Mouse (Mus musculus): ENCODE results near the gene Dnah12. TPM values are rescaled to one million over a fixed set of nuclear protein-coding genes. Genes with fewer than 3 reads are reported as not detected.
A peak's percentile ranks its signal among the peaks of the same experiment; 100 is the strongest.

The Dnah12 gene
- polyA plus RNA-seq, 1 experiment from 2014 or later = 0.07 TPM

DNA sequence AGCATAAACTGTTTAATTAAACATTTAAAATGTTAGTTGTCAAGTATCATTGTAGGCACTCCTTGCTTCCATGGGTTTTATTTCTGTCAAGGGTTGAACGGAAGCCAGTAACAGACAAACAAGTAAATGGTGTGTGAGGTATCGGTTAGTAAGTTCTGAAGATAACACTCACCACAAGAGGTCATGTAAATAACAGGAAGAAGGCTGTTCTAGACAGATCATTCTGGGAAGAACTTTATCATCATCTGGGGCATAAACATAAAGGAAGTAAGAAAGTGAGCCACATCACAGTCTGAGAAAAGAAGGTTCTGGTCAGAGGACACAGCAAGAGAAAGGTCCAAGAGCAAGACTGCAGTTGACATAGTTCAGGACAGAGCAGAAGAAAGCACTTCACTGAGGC, 132.9 kb downstream of the Dnah12 start:
- Histone ChIP-seq H3K4me2 (ENCODE audit: low read depth, low read length) (no peak overlapping the region), H3K9ac (ENCODE audit: low read depth, low read length) (no peak overlapping the region), H3K9me3 (ENCODE audit: control insufficient read depth, low read length) (no peaks in the 10 kb centered on the region), H3K27me3 (replicated peaks; ENCODE audit: control insufficient read depth, insufficient read depth, low read length) (no peaks in the 10 kb centered on the region), H3K4me1 (ENCODE audit: control insufficient read depth, insufficient read depth, low read length) (no peaks in the 10 kb centered on the region), H3K4me3 (ENCODE audit: low read length) (no peak overlapping the region), H3K36me3 (ENCODE audit: control insufficient read depth, insufficient read depth, low read length) (no peaks in the 10 kb centered on the region), H3K27ac (ENCODE audit: low read length) (no peak overlapping the region)
- no peak for ATAC-seq
- WGBS = 65% methylated on average over 2 of the region's 2 CpGs

DNA sequence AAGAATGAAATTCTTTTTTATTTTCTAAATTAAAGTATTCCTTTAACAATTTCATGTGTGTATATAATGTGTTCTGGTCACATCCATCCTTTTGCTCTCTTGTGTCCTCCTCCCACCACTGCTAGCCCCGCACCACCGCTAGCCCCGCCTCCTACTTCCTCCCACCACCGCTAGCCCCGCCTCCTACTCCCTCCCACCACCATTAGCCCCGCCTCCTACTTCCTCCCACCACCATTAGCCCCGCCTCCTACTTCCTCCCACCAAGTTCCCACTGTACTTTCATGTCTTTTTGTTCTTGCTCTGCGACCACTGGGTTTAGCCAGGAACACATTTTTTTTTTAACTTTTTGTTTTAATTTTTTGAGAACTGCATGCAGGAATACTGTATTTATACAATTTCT, 160.0 kb downstream of the Dnah12 start:
- no peak for ATAC-seq
- H3K27me3 ChIP-seq (replicated peaks; ENCODE audit: control insufficient read depth, insufficient read depth, low read length) = no peaks in the 10 kb centered on the region
- H3K9ac ChIP-seq (ENCODE audit: low read depth, low read length) = no peak overlapping the region
- 79% methylated on average over 8 of the region's 8 CpGs for WGBS
- no peak overlapping the region for H3K4me3 ChIP-seq (ENCODE audit: low read length)
- H3K4me1 ChIP-seq (ENCODE audit: control insufficient read depth, insufficient read depth, low read length) = no peaks in the 10 kb centered on the region
- H3K4me2 ChIP-seq (ENCODE audit: low read depth, low read length) = no peak overlapping the region
- H3K9me3 ChIP-seq (ENCODE audit: control insufficient read depth, low read length) = no peaks in the 10 kb centered on the region
- no peak overlapping the region for H3K27ac ChIP-seq (ENCODE audit: low read length)
- no peaks in the 10 kb centered on the region for H3K36me3 ChIP-seq (ENCODE audit: control insufficient read depth, insufficient read depth, low read length)

DNA sequence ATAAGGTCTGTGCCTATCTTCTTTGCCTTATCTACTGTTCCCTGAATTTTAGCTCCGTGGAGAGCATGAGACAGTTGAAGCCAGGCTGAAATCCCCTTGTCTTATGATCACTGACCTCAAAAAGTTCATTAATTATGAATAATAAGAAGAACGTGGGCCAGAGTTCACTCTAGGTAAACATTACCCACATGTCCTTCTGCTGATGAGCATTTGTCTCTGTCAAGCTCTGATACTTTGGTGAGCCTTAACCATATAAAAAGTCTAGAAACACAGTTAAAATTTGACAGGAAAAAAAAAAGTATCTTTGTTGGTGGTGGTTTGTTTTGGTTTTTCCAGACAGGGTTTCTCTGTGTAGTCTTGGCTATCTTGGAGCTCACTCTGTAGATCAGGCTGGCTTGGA, 161.0 kb downstream of the Dnah12 start:
- 62% methylated on average over 2 of the region's 2 CpGs for WGBS

DNA sequence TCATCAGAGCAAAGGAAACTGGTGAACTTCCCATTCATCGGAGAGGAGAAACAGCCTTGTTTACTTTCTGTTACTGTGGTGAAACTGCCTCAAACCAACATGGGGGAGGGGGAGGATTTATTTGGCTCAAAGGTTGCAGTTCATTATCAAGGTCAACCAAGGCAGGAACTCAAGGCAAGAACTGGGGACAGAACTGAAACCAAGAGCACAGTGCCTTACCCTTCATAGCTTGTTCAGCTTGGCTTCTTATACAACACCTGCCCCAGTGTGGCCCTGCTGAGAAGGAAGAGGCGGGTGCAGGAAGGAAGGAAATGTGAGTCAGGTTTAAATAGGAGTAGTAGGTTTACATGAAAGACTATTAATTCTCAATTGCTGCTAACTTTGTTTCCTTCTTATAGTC, 165.3 kb downstream of the Dnah12 start:
- no peaks in the 10 kb centered on the region for H3K36me3 ChIP-seq (ENCODE audit: control insufficient read depth, insufficient read depth, low read length)
- H3K4me3 ChIP-seq (ENCODE audit: low read length) = no peak overlapping the region
- H3K4me2 ChIP-seq (ENCODE audit: low read depth, low read length) = no peak overlapping the region
- H3K9me3 ChIP-seq (ENCODE audit: control insufficient read depth, low read length) = no peaks in the 10 kb centered on the region
- no peak overlapping the region for H3K27ac ChIP-seq (ENCODE audit: low read length)
- H3K4me1 ChIP-seq (ENCODE audit: control insufficient read depth, insufficient read depth, low read length) = no peaks in the 10 kb centered on the region
- WGBS = 44% methylated on average over 2 of the region's 2 CpGs
- no peaks in the 10 kb centered on the region for H3K27me3 ChIP-seq (replicated peaks; ENCODE audit: control insufficient read depth, insufficient read depth, low read length)
- H3K9ac ChIP-seq (ENCODE audit: low read depth, low read length) = no peak overlapping the region
- no peak for ATAC-seq

More for the DNA sequence above, 161.0 kb downstream of the Dnah12 start:
- Histone ChIP-seq H3K9ac (ENCODE audit: low read depth, low read length) (no peak overlapping the region), H3K27me3 (replicated peaks; ENCODE audit: control insufficient read depth, insufficient read depth, low read length) (no peaks in the 10 kb centered on the region), H3K27ac (ENCODE audit: low read length) (no peak overlapping the region), H3K4me3 (ENCODE audit: low read length) (no peak overlapping the region), H3K4me2 (ENCODE audit: low read depth, low read length) (no peak overlapping the region), H3K9me3 (ENCODE audit: control insufficient read depth, low read length) (no peaks in the 10 kb centered on the region), H3K4me1 (ENCODE audit: control insufficient read depth, insufficient read depth, low read length) (no peaks in the 10 kb centered on the region), H3K36me3 (ENCODE audit: control insufficient read depth, insufficient read depth, low read length) (no peaks in the 10 kb centered on the region)
- ATAC-seq = no peak

DNA sequence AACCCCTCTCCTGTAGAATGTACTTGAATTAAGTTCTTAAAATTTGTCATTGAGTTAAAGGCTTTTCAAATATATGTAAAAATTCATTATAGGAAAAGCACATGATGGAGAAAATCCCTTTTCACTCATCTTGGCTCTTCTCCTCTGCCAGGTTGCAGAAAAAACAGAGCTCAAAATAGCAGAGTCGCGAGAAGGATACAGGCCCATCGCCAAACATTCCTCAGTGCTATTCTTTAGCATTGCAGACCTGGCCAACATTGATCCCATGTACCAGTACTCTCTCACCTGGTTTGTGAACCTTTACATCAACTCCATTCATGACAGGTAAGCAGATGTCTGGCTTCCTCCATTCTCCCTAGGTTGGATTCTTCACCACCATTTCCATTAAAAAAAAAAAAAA, 165.9 kb downstream of the Dnah12 start:
- Histone ChIP-seq H3K36me3 (ENCODE audit: control insufficient read depth, insufficient read depth, low read length) (no peaks in the 10 kb centered on the region), H3K27ac (ENCODE audit: low read length) (no peak overlapping the region), H3K4me1 (ENCODE audit: control insufficient read depth, insufficient read depth, low read length) (no peaks in the 10 kb centered on the region), H3K4me3 (ENCODE audit: low read length) (no peak overlapping the region), H3K27me3 (replicated peaks; ENCODE audit: control insufficient read depth, insufficient read depth, low read length) (no peaks in the 10 kb centered on the region), H3K9me3 (ENCODE audit: control insufficient read depth, low read length) (no peaks in the 10 kb centered on the region), H3K4me2 (ENCODE audit: low read depth, low read length) (no peak overlapping the region), H3K9ac (ENCODE audit: low read depth, low read length) (no peak overlapping the region)
- WGBS = 82% methylated on average over 3 of the region's 3 CpGs
- no peak for ATAC-seq

DNA sequence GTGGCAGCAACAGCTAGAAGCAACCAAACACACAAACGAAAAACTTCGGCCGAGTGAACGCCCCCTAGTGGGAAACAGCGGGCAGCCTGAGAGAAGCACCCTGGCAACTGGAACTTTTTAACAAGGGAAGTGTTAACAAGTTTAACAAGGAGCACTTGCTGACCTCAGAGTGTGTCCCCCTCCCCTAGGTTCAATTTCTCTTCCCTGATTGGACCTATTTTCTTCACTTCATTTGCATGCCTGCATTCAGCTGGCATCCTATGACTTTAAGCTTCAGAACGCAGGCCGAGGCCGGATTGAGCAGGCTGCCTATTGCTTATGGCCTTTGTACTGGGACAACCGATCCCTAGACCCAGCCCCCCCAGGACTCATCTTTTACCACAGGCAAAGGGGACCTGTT, 174.3 kb downstream of the Dnah12 start:
- Histone ChIP-seq H3K36me3 (ENCODE audit: control insufficient read depth, insufficient read depth, low read length) (no peaks in the 10 kb centered on the region), H3K4me1 (ENCODE audit: control insufficient read depth, insufficient read depth, low read length) (no peaks in the 10 kb centered on the region), H3K9ac (ENCODE audit: low read depth, low read length) (no peak overlapping the region), H3K4me2 (ENCODE audit: low read depth, low read length) (no peak overlapping the region), H3K9me3 (ENCODE audit: control insufficient read depth, low read length) (no peaks in the 10 kb centered on the region), H3K27ac (ENCODE audit: low read length) (no peak overlapping the region), H3K4me3 (ENCODE audit: low read length) (no peak overlapping the region), H3K27me3 (replicated peaks; ENCODE audit: control insufficient read depth, insufficient read depth, low read length) (no peaks in the 10 kb centered on the region)
- no peak for ATAC-seq
- WGBS = 71% methylated on average over 9 of the region's 9 CpGs

DNA sequence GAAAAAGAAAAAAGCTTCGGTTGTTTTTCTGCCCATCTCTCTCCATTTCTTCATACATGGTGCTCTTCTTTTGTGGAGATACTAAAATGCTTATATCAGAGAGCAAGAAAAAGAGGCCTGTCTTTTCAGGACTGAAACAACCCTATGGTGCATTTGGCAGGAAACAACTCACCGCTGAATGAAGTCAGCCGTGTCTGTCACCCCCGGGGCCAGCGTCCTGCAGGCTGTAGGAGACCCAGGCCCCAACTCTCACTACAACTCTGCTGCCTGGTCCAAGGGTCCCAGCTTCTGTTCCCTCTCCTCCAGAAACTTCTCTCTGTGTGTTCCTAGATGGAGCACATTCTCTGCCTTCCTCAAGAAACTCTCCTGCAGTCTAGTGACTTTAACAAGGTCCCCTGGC, 175.2 kb downstream of the Dnah12 start:
- 82% methylated on average over 5 of the region's 5 CpGs for WGBS
- Histone ChIP-seq H3K36me3 (ENCODE audit: control insufficient read depth, insufficient read depth, low read length) (no peaks in the 10 kb centered on the region), H3K4me3 (ENCODE audit: low read length) (no peak overlapping the region), H3K9ac (ENCODE audit: low read depth, low read length) (no peak overlapping the region), H3K4me2 (ENCODE audit: low read depth, low read length) (no peak overlapping the region), H3K27ac (ENCODE audit: low read length) (no peak overlapping the region), H3K27me3 (replicated peaks; ENCODE audit: control insufficient read depth, insufficient read depth, low read length) (no peaks in the 10 kb centered on the region), H3K4me1 (ENCODE audit: control insufficient read depth, insufficient read depth, low read length) (no peaks in the 10 kb centered on the region), H3K9me3 (ENCODE audit: control insufficient read depth, low read length) (no peaks in the 10 kb centered on the region)
- ATAC-seq = no peak

DNA sequence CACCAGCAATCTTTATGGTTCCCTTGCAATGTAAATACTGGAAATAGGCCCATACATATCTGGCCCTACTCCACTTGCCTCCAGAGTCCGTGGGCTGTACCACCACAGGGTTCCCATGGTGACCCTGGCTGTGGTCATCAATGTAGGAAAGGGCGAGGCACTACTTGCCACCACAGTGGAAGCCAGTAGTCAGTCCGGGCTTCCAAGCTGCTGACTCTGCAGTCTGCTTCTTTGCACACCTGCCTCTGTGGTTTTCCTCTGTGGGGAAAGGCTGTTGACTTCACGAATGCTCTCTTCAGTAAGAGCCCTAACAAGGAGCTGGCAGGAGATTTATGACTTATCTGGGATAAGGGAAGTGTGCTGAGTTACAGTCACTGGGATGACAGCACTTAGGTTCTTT, 185.7 kb downstream of the Dnah12 start:
- no peaks in the 10 kb centered on the region for H3K4me1 ChIP-seq (ENCODE audit: control insufficient read depth, insufficient read depth, low read length)

DNA sequence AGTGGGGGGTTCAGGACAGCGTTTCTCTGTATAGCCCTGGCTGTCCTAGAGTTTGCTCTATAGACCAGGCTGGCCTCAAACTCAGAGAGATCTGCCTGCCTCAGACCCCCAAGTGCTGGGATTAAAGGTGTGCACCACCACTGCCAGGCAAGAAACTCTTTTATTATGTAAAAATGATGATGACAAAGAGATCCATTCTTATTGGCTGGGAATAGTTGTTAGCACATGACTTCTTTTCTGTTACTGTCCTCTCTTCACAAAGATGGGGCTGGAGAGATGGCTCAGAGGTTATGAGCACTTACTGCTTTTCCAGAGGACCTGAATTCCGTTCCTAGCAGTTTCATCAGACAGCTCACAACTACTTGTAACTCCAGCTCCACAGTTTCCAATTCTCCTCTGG, 186.9 kb downstream of the Dnah12 start:
- WGBS = 73% methylated on average over 2 of the region's 2 CpGs
- H3K4me2 ChIP-seq (ENCODE audit: low read depth, low read length) = no peak overlapping the region
- H3K36me3 ChIP-seq (ENCODE audit: control insufficient read depth, insufficient read depth, low read length) = no peaks in the 10 kb centered on the region
- H3K27me3 ChIP-seq (replicated peaks; ENCODE audit: control insufficient read depth, insufficient read depth, low read length) = no peaks in the 10 kb centered on the region
- H3K9ac ChIP-seq (ENCODE audit: low read depth, low read length) = no peak overlapping the region
- no peaks in the 10 kb centered on the region for H3K4me1 ChIP-seq (ENCODE audit: control insufficient read depth, insufficient read depth, low read length)
- H3K27ac ChIP-seq (ENCODE audit: low read length) = no peak overlapping the region
- ATAC-seq = no peak
- H3K4me3 ChIP-seq (ENCODE audit: low read length) = no peak overlapping the region
- no peaks in the 10 kb centered on the region for H3K9me3 ChIP-seq (ENCODE audit: control insufficient read depth, low read length)

More for the DNA sequence above, 185.7 kb downstream of the Dnah12 start:
- no peak overlapping the region for H3K4me3 ChIP-seq (ENCODE audit: low read length)
- 58% methylated on average over 4 of the region's 4 CpGs for WGBS
- no peaks in the 10 kb centered on the region for H3K36me3 ChIP-seq (ENCODE audit: control insufficient read depth, insufficient read depth, low read length)
- no peak overlapping the region for H3K27ac ChIP-seq (ENCODE audit: low read length)
- peak; percentile 42; the same call in 1 of the 2 replicates for ATAC-seq
- H3K9me3 ChIP-seq (ENCODE audit: control insufficient read depth, low read length) = no peaks in the 10 kb centered on the region
- H3K4me2 ChIP-seq (ENCODE audit: low read depth, low read length) = no peak overlapping the region
- H3K27me3 ChIP-seq (replicated peaks; ENCODE audit: control insufficient read depth, insufficient read depth, low read length) = no peaks in the 10 kb centered on the region
- H3K9ac ChIP-seq (ENCODE audit: low read depth, low read length) = no peak overlapping the region

DNA sequence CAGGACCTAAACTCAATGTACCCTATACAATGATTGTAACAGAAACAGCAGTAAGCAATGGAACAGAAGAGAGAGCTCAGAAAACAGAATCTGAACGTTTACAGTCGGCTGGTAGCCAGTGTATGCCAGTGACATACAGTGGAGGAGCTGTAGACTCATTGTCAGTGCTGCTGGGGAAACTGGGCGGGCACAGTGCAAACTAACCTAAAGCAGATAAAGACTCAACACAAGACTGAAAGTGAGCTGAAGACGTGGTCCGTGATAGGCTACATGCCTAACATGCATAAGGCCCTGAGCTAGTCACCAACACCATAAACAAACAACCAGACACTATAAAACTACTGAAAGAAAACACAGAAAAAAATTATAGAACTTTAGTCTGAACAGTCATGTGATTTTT, 188.6 kb downstream of the Dnah12 start:
- no peak for ATAC-seq

More for the DNA sequence above, 188.6 kb downstream of the Dnah12 start:
- no peak overlapping the region for H3K9ac ChIP-seq (ENCODE audit: low read depth, low read length)
- H3K4me1 ChIP-seq (ENCODE audit: control insufficient read depth, insufficient read depth, low read length) = no peaks in the 10 kb centered on the region
- no peaks in the 10 kb centered on the region for H3K27me3 ChIP-seq (replicated peaks; ENCODE audit: control insufficient read depth, insufficient read depth, low read length)
- 79% methylated on average over 5 of the region's 5 CpGs for WGBS
- no peaks in the 10 kb centered on the region for H3K9me3 ChIP-seq (ENCODE audit: control insufficient read depth, low read length)
- no peak overlapping the region for H3K27ac ChIP-seq (ENCODE audit: low read length)
- no peak overlapping the region for H3K4me2 ChIP-seq (ENCODE audit: low read depth, low read length)
- no peaks in the 10 kb centered on the region for H3K36me3 ChIP-seq (ENCODE audit: control insufficient read depth, insufficient read depth, low read length)
- no peak overlapping the region for H3K4me3 ChIP-seq (ENCODE audit: low read length)
